Mouse (Mus musculus): ENCODE results near the gene Gm9112.
"Not testable (repeated sequence)": the region's sequence is repeated elsewhere in the genome, so short reads cannot be mapped to it uniquely, and the experiment has no call there.

Gene Gm9112

DNA sequence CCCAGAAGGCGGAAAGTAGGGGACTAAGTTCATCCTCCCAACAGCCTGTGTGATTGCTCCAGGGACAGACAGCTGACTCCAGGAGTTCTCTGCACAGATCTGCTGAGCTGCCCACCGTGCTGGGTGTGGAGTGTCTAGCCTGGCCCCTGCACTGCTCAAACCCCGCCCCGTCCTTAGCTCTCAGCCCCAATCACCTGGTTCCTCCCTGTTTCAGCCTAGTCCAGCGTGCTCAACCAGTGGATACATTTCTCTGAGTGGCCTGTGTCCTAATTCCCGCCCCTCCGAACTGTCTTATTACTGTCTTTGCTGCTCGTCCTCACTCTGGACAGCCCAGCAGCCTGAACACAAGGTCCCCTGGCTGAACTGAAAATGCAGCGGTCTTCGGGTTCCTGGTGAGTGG lies at the start of gene Gm9112, which contains the start of gene Dmrtc1b:
Gene Gm9112, minus strand, starts transcription at position 101 of the 400 bp plus-strand sequence.
Gene Dmrtc1b, plus strand, starts transcription at position 331 of the 400 bp plus-strand sequence.
- not testable (repeated sequence) for DNase-seq (ENCODE audit: low spot score)

GRCm38 (mm10) chrX:102724226-102724625 lies 16.8 kb upstream of the Gm9112 start:
- DNase-seq (ENCODE audit: low spot score): not testable (repeated sequence)

DNA sequence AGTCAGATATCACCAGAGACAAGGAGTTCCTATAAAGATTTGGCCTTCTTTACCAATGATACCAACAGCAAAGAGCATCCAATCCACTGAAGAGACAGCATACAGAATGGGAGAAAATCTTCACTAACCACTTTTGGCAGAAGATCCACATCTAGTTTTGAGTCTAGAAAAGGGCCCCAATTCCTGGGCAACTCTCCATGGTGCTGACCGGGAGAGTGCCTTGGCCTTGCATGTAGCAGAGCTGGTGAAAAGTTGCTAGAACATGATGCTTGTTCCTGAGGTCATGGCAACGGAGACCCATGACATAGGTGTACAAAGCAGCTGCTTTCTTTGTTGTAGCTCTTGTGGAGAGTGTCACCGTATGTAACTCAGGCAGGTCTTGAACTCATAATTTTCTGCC lies 6.8 kb downstream of the Gm9112 start:
- DNase-seq (ENCODE audit: low spot score): not testable (repeated sequence)

GRCm38 (mm10) chrX:102689252-102689651 lies 18.2 kb downstream of the Gm9112 start:
- DNase-seq (ENCODE audit: low spot score): peak; percentile 20

DNA sequence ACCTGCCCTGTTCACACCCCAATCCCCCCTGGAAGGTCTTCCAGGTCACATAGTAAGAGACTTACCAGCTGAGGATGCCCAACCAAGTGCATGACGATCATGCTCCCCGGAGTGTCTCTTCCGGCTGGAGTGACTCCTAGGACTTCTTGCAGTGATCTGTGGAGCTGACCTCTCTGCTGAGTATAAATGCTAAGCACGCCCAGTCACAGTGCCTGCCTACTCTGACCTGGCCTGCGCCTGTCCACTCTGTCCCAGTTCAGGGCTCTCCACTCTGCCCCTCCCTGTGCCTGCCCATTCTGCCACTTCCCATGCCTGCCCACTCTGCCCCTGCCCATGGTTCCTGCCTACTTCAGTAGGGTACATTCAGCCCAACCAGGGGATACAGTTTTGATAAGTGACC lies 20.6 kb downstream of the Gm9112 start, which contains the start of gene Gm3880:
Gene Gm3880, minus strand, starts transcription at position 101 of the 400 bp plus-strand sequence.
- DNase-seq (ENCODE audit: low spot score): not testable (repeated sequence)

DNA sequence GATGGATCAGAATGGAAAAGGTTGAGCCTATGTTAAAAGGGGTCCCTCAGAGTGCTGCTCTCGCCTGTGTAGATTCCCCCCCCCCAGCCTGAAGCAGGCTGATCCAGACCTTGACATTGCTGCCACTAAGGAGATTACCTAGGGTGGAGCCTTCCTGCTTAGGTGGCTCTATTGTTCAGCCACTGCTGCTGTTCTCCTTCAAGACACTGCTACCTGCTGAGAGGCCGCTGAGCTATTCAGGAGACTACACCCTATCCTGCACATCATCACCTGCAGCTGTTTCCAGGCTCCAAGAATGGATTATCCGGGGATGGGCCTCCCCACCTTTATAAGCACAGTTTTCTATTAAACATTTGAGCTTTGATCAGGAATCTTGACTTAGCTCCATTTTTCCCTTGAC lies 22.7 kb downstream of the Gm9112 start:
- not testable (repeated sequence) for DNase-seq (ENCODE audit: low spot score)

DNA sequence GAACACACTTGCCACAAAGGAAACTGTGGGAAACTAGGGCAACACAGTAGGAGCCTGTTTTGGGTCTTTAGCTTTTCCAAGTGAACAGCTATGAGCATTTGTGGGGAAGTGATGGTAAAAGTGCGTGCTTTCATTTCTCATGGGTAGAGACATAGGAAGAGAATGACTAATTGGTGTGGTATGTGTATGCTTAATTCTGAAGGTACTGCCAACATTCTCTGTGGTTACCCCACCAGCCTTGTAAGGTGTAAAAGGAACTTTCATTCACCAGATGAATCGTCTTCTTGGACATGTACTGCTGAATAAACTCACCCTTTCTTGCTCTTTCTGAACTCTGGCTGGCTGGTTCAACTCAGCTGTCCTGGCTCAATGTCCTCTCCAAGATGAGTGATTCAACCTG lies 40.8 kb downstream of the Gm9112 start:
- no peak for DNase-seq (ENCODE audit: low spot score)

DNA sequence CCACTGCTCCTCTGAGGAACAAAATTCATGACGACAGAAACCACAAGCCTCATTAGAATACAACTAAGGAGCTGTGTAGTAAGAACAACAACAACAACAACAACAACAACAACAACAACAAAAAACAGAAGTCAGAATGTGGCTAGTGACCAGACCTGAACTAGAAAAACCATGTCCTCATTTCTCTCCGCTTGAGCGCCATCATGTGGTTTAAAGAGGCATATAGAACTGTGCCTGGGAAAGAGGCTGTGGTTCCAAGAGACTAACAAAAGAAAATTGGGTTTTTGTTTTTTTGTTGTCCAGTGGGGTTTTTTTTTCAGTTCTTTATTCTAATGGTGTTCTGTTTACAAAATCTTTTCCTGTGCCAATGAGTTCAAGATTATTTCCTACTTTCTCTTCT lies 46.7 kb downstream of the Gm9112 start:
- DNase-seq (ENCODE audit: low spot score): peak; percentile 8

Measured in urinary bladder, postnatal 14 days (tissue).